Mouse (Mus musculus): ENCODE data around the gene Ap2s1. TPM values are rescaled to one million over a fixed set of nuclear protein-coding genes. Genes with fewer than 3 reads are reported as not detected.
"Not testable (repeated sequence)": the region's sequence is repeated elsewhere in the genome, so short reads cannot be mapped to it uniquely, and the experiment has no call there.

Gene Ap2s1
- polyA plus RNA-seq, 1 experiment from 2014 or later = 256 TPM

DNA sequence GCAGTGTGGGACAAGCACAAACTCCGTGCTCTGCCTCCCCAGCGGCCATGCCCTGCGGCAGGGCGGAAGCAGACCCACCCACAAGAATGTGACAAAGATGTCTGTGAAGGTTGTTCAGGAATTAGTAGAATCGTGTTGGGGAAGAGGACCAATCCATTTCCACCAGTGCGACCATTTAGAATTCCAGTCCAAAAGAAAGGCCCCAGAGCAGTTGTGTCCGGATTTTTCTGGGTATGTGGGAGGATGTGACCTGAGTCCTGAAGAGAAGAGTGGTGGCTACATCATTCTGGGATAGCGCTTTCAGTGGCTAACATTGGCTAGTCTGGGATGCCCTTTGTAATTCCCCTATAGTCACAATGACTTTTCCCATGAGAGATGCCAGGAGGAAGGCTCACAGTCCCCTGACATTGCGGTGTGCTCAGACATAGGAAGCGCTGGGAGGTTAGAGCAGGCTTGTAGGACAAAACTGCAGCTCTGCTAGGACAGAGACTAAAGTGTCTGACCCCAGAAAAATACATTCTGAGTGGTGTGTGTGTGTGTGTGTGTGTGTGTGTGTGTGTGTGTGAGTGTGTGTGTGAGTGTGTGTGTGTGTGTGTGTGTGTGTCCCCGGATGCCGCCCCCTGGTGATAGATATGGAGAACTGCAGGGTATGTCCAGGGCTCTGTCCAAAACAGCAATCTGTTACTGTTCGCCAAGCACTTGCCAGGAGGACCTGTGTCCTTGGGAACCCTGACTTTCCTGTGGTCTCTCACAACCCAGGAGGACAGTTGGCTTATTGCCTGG is 25.4 kb upstream of the Ap2s1 start:
- no peaks in the 10 kb centered on the region for H3K27me3 ChIP-seq (ENCODE audit: control insufficient read depth, insufficient read depth, low read length)
- H3K9me3 ChIP-seq (replicated peaks; ENCODE audit: control insufficient read depth, low read length) = no peaks in the 10 kb centered on the region
- ATAC-seq (replicated peaks; ENCODE audit: insufficient number of reproducible peaks, low FRiP score, low TSS enrichment) = no peak
- no peak overlapping the region for H3K4me3 ChIP-seq (ENCODE audit: low read depth, low read length)
- H3K36me3 ChIP-seq (ENCODE audit: control insufficient read depth, insufficient read depth, low read length) = no peaks in the 10 kb centered on the region
- no peak overlapping the region for H3K9ac ChIP-seq (ENCODE audit: low read depth, low read length)
- no peak overlapping the region for H3K27ac ChIP-seq (ENCODE audit: low read depth, low read length)
- 67% methylated on average over 13 of the region's 13 CpGs for WGBS (ENCODE audit: insufficient replicate concordance)
- no peak overlapping the region for H3K4me2 ChIP-seq
- peaks cover 3% of the 10 kb centered on the region for H3K4me1 ChIP-seq (ENCODE audit: control insufficient read depth, insufficient read depth, low read length)

DNA sequence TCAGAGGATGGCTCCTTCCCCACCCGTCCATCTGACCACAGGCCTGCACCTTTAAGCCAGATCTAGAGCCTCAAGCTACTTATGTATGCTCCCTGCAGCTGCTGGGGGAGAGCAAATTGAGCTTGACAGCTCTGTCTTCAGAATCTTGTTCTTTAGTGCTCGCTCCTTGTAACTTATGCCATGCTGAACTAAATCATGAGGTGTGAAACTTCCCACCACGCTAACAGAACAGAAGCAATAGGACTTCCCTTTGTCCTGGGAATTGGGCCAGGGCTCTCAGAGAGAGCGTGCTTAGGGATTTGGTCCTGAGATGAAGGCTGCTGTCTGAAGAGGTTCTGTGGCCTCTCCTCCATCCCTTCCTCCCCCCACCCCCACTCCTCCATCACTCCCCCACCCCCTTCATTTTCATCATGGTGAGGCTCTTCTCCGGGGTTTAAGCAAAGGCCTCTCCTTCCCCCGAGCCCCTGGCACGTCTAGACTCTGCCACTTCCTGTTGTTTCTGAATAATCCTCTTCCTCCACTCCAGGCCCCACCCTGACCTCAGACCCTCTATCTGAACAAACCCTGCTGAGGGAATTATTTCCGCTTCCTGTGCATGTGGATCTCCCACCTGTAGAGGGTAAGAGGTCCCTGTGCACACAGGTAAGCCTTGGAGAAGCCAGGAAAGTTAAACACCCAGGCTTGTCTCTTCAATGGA is 21.6 kb upstream of the Ap2s1 start:
- H3K27ac ChIP-seq (ENCODE audit: low read depth, low read length); H3K4me1 ChIP-seq (ENCODE audit: control insufficient read depth, insufficient read depth, low read length); ATAC-seq (replicated peaks; ENCODE audit: insufficient number of reproducible peaks, low FRiP score, low TSS enrichment); H3K4me2 ChIP-seq; H3K4me3 ChIP-seq (ENCODE audit: low read depth, low read length); H3K36me3 ChIP-seq (ENCODE audit: control insufficient read depth, insufficient read depth, low read length); H3K27me3 ChIP-seq (ENCODE audit: control insufficient read depth, insufficient read depth, low read length); H3K9me3 ChIP-seq (replicated peaks; ENCODE audit: control insufficient read depth, low read length): not testable (repeated sequence)
- WGBS (ENCODE audit: insufficient replicate concordance) = 33% methylated on average over 8 of the region's 8 CpGs
- 0 out of 2 replicates have a peak overlapping the region, but pooled peaks have one; percentile 28 for H3K9ac ChIP-seq (ENCODE audit: low read depth, low read length)

DNA sequence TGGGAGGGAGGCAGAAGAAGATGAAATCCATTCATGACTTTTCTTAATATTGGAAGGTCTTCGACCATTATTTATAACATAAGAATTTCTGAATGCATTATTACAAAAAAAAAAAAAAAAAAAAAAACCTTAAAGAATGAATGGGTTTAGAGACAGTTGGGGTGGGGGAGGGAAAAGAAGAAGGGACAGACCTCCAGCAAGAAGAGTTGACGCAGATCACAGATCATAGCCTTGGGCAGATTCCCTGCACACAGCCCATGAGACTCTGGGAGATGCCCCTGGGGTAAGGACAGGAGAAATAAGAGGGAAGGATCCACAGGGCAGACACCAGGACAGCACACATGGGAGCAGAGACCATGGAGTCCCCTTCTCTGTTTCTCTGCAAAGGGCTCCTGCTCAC is 16.6 kb upstream of the Ap2s1 start, which contains the start of gene Ceacam9:
Ceacam9 (plus strand) TSS at position 301 of the 400 bp plus-strand sequence.
- no peak for ATAC-seq (replicated peaks; ENCODE audit: insufficient number of reproducible peaks, low FRiP score, low TSS enrichment)
- H3K27me3 ChIP-seq (ENCODE audit: control insufficient read depth, insufficient read depth, low read length) = no peaks in the 10 kb centered on the region
- H3K4me1 ChIP-seq (ENCODE audit: control insufficient read depth, insufficient read depth, low read length) = no peaks in the 10 kb centered on the region
- no peak within 1 kb of the TSS for H3K4me3 ChIP-seq (ENCODE audit: low read depth, low read length)
- no peaks in the 10 kb centered on the region for H3K9me3 ChIP-seq (replicated peaks; ENCODE audit: control insufficient read depth, low read length)
- no peak within 1 kb of the TSS for H3K27ac ChIP-seq (ENCODE audit: low read depth, low read length)
- H3K9ac ChIP-seq (ENCODE audit: low read depth, low read length) = no peak within 1 kb of the TSS
- no peak within 1 kb of the TSS for H3K4me2 ChIP-seq
- no peaks in the 10 kb centered on the region for H3K36me3 ChIP-seq (ENCODE audit: control insufficient read depth, insufficient read depth, low read length)
- 72% methylated on average over 2 of the region's 2 CpGs for WGBS (ENCODE audit: insufficient replicate concordance)

DNA sequence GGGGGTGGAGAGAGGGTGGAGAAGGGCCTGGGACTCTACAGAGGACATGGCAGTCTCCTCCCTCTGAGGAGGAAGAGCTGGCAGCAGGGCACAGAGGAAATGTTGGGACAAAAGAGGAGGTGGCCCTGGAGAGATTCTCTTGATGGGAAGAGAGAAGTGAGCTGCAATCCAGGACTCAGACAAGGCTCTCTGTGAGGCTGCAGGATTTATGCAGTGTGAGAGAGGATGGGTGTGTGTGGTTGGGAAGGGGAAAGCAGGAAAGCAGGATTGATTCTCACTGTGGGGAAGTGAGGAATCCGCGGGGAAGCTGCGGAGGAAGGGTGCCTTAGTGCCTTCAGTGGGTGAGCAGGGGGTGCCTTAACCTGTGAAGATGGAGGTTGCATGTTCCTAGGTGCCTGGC is 15.7 kb upstream of the Ap2s1 start:
- not testable (repeated sequence) for H3K36me3 ChIP-seq (ENCODE audit: control insufficient read depth, insufficient read depth, low read length); H3K27ac ChIP-seq (ENCODE audit: low read depth, low read length); H3K27me3 ChIP-seq (ENCODE audit: control insufficient read depth, insufficient read depth, low read length); H3K4me1 ChIP-seq (ENCODE audit: control insufficient read depth, insufficient read depth, low read length); H3K4me3 ChIP-seq (ENCODE audit: low read depth, low read length); H3K9ac ChIP-seq (ENCODE audit: low read depth, low read length); ATAC-seq (replicated peaks; ENCODE audit: insufficient number of reproducible peaks, low FRiP score, low TSS enrichment); H3K9me3 ChIP-seq (replicated peaks; ENCODE audit: control insufficient read depth, low read length); H3K4me2 ChIP-seq
- 53% methylated on average over 3 of the region's 3 CpGs for WGBS (ENCODE audit: insufficient replicate concordance)

DNA sequence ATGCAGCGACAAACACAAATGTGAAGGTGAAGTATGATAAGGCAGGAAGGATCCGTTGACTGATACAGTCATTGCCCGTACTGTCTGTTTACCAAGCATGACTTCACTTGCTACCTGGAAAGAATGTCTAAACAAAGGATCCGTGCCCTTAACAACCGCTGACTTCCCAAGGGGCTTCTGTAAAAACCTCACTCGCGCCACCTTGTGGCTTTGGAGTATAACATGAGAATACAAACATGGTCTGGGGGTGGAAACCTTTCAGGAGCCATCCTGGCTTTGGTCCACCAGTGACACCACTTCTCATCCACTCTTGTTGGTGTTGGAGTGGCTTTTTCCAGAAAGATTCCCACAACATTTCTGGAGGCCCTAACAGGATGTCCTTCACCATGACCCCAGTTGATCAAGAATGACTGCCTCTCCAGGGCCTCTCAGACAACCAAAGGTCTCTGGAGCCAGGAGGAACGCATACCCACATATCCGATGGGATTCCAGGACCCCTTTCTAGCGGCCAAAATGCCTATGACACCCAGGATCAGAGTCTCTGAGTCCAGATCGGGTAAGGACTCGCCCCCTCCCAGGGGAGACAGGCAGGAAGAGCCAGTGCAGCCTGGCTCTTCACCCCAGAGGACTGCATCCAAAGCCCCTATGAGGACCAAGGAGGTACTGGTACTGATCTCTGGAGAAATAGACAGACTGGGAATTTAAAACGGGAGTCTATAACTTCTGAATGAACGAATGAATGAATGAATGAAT is 9.4 kb upstream of the Ap2s1 start:
- Histone ChIP-seq H3K9ac (ENCODE audit: low read depth, low read length) (no peak overlapping the region), H3K4me1 (ENCODE audit: control insufficient read depth, insufficient read depth, low read length) (peaks cover 7% of the 10 kb centered on the region; the same call in 1 of the 2 replicates), H3K27me3 (ENCODE audit: control insufficient read depth, insufficient read depth, low read length) (no peaks in the 10 kb centered on the region), H3K9me3 (replicated peaks; ENCODE audit: control insufficient read depth, low read length) (no peaks in the 10 kb centered on the region), H3K4me2 (peak overlapping the region; percentile 42), H3K4me3 (ENCODE audit: low read depth, low read length) (no peak overlapping the region), H3K27ac (ENCODE audit: low read depth, low read length) (no peak overlapping the region), H3K36me3 (ENCODE audit: control insufficient read depth, insufficient read depth, low read length) (no peaks in the 10 kb centered on the region)
- WGBS (ENCODE audit: insufficient replicate concordance) = 21% methylated on average over 14 of the region's 14 CpGs
- ATAC-seq (replicated peaks; ENCODE audit: insufficient number of reproducible peaks, low FRiP score, low TSS enrichment) = 0 out of 2 replicates have a peak, but pooled peaks have one; percentile 33

DNA sequence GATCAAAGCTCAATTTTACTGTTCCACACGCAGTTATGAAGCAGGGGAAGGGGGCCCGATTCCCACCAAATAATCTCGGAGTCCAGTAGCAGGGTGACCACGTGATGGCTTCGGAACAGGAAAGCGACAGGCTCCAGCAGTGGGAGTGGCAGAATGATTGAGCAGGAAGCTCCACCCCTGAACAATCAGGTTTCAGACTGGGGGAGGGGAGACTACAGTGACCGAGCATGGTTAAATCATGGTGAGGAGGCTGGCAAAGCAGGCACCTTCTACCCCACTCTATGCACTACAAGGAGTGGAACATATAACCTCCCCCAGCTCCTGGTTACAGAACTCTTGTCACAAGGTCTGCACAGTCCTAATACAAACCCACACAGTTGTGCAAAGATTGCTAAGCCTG is 8.6 kb upstream of the Ap2s1 start:
- 0% methylated on average over 7 of the region's 7 CpGs for WGBS (ENCODE audit: insufficient replicate concordance)
- peak overlapping the region; percentile 27 for H3K4me2 ChIP-seq
- not testable (repeated sequence) for H3K4me3 ChIP-seq (ENCODE audit: low read depth, low read length); H3K27me3 ChIP-seq (ENCODE audit: control insufficient read depth, insufficient read depth, low read length); H3K36me3 ChIP-seq (ENCODE audit: control insufficient read depth, insufficient read depth, low read length); H3K9me3 ChIP-seq (replicated peaks; ENCODE audit: control insufficient read depth, low read length); H3K9ac ChIP-seq (ENCODE audit: low read depth, low read length); H3K4me1 ChIP-seq (ENCODE audit: control insufficient read depth, insufficient read depth, low read length)
- H3K27ac ChIP-seq (ENCODE audit: low read depth, low read length) = 0 out of 2 replicates have a peak overlapping the region, but pooled peaks have one; percentile 46
- peak; percentile 29; the same call in 1 of the 2 replicates for ATAC-seq (replicated peaks; ENCODE audit: insufficient number of reproducible peaks, low FRiP score, low TSS enrichment)

DNA sequence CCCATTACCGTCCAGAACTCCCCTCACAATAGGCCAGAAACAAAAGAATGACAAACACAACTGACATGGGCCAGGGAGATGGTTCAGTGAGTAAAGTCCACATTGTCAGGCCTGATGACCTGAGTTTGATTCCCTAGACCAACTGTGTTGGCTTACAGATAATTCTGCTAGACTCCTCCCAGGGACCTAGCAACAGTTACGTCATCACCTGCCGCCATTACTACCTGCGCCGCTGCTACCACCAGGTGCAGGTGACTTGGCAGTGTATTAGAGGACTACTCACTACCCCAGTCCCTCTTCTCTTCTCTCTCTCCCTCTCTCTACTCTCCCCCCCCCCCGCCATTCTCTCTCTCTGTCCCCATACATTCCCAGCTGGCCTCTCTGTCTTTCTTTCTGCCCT is 7.4 kb upstream of the Ap2s1 start:
- H3K9ac ChIP-seq (ENCODE audit: low read depth, low read length) = no peak overlapping the region
- no peak overlapping the region for H3K27ac ChIP-seq (ENCODE audit: low read depth, low read length)
- ATAC-seq (replicated peaks; ENCODE audit: insufficient number of reproducible peaks, low FRiP score, low TSS enrichment) = no peak
- H3K4me3 ChIP-seq (ENCODE audit: low read depth, low read length) = no peak overlapping the region
- 87% methylated on average over 5 of the region's 6 CpGs for WGBS (ENCODE audit: insufficient replicate concordance)
- H3K36me3 ChIP-seq (ENCODE audit: control insufficient read depth, insufficient read depth, low read length) = no peaks in the 10 kb centered on the region
- no peaks in the 10 kb centered on the region for H3K9me3 ChIP-seq (replicated peaks; ENCODE audit: control insufficient read depth, low read length)
- H3K27me3 ChIP-seq (ENCODE audit: control insufficient read depth, insufficient read depth, low read length) = no peaks in the 10 kb centered on the region
- no peak overlapping the region for H3K4me2 ChIP-seq
- H3K4me1 ChIP-seq (ENCODE audit: control insufficient read depth, insufficient read depth, low read length) = peaks cover 7% of the 10 kb centered on the region; the same call in 1 of the 2 replicates

DNA sequence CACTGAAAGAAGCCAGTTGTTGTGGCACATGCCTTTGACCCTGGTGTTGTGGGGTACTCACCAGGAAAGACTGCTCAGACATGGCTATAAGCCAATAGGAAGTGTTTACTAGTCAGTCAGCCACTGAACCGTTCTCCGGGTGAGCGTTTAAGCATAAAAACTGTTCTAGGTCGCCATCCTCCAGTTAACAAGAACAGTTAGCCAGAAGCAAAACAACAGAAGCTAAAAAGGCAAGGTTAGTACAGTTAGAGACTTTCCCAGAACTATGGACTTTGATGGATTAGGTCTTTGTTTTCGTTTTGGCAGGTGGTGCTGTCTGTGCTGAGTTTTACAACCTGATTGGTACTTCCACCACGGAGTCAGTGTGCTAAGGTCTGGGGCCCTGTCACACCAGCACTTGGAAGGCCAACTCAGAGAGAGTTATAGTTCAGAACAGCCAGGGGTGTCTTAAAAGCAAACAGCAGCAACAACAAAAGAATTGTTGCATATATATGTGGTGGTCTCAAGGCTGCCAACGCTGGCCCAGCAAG is 6.3 kb upstream of the Ap2s1 start:
- no peaks in the 10 kb centered on the region for H3K27me3 ChIP-seq (ENCODE audit: control insufficient read depth, insufficient read depth, low read length)
- WGBS (ENCODE audit: insufficient replicate concordance) = 73% methylated on average over 7 of the region's 7 CpGs
- no peaks in the 10 kb centered on the region for H3K36me3 ChIP-seq (ENCODE audit: control insufficient read depth, insufficient read depth, low read length)
- no peak for ATAC-seq (replicated peaks; ENCODE audit: insufficient number of reproducible peaks, low FRiP score, low TSS enrichment)
- peaks cover 7% of the 10 kb centered on the region; the same call in 1 of the 2 replicates for H3K4me1 ChIP-seq (ENCODE audit: control insufficient read depth, insufficient read depth, low read length)
- no peaks in the 10 kb centered on the region for H3K9me3 ChIP-seq (replicated peaks; ENCODE audit: control insufficient read depth, low read length)
- H3K27ac ChIP-seq (ENCODE audit: low read depth, low read length) = no peak overlapping the region
- no peak overlapping the region for H3K4me3 ChIP-seq (ENCODE audit: low read depth, low read length)
- H3K4me2 ChIP-seq = no peak overlapping the region
- no peak overlapping the region for H3K9ac ChIP-seq (ENCODE audit: low read depth, low read length)
